Mouse (Mus musculus) MEL (cell line): Measurements from ENCODE around the gene Hoxb9.

ENCODE experiments used
- CTCF ChIP-seq, 3 experiments: IDR thresholded peaks in 2 of 3; conservative IDR thresholded peaks in 1 of 3; 2 replicates each; pipeline ENCODE4 v1.5.1; 2011 to 2012; ENCODE audit warnings: low read length in 3 of 3, low read depth in 2 of 3, mild to moderate bottlenecking in 2 of 3, improper control_type of control experiment in 1 of 3, inconsistent platforms in 1 of 3, mixed read lengths in 1 of 3, moderate library complexity in 1 of 3; ENCODE audit not compliant: control insufficient read depth in 1 of 3, insufficient read depth in 1 of 3, poor library complexity in 1 of 3, severe bottlenecking in 1 of 3
- E2F4 ChIP-seq: IDR thresholded peaks from 2 replicates; pipeline ENCODE4 v1.6.1; 2011; ENCODE audit warnings: low read depth, low read length, improper control_type of control experiment, borderline replicate concordance
- EP300 ChIP-seq, 2 experiments: IDR thresholded peaks; 2 replicates each; pipeline ENCODE4 v1.6.1; 2011; ENCODE audit warnings: improper control_type of control experiment in 2 of 2, low read length in 2 of 2, low read depth in 1 of 2, mild to moderate bottlenecking in 1 of 2
- POLR2A ChIP-seq, 2 experiments: IDR thresholded peaks; 2 replicates each; pipeline ENCODE4 v1.6.1; 2011 to 2012; ENCODE audit warnings: low read length in 2 of 2, mild to moderate bottlenecking in 2 of 2, control low read depth in 1 of 2, improper control_type of control experiment in 1 of 2, low read depth in 1 of 2, moderate library complexity in 1 of 2; ENCODE audit not compliant: control insufficient read depth in 1 of 2, insufficient read depth in 1 of 2, poor library complexity in 1 of 2

GRCm38 (mm10) chr11:96300354-96301063 is 29.3 kb downstream of the Hoxb9 start:
- no peak for TF ChIP-seq EP300 (IDR thresholded peaks at IDR 0.05; ENCODE audit: low read depth in 1 of 2, low read length in 2 of 2)
- no peak for TF ChIP-seq POLR2A (IDR thresholded peaks at IDR 0.05; ENCODE audit: control insufficient read depth in 1 of 2, insufficient read depth in 1 of 2, low read depth in 1 of 2, low read length in 2 of 2, poor library complexity in 1 of 2)
- no peak for TF ChIP-seq CTCF (IDR thresholded peaks at IDR 0.05 in 2 of 3, conservative IDR thresholded peaks at IDR 0.05 in 1 of 3; ENCODE audit: control insufficient read depth in 1 of 3, insufficient read depth in 1 of 3, low read depth in 2 of 3, low read length in 3 of 3, poor library complexity in 1 of 3, severe bottlenecking in 1 of 3)
- no peak for TF ChIP-seq E2F4
